Mouse (Mus musculus) embryonic facial prominence, embryonic 12.5 days (tissue): ENCODE data around the gene Tmc7. TPM values are rescaled to one million over a fixed set of nuclear protein-coding genes. Genes with fewer than 3 reads are reported as not detected.

Experiments used
- polyA plus RNA-seq: library from polyadenylated mRNA; unstranded; fragments of >200 nt; fragmentation: Nextera tagmentation; extraction: Ambion mirVana; gene quantifications from 2 replicates; pipeline ENCODE4 v1.2.1, GENCODE M21; 2016

The Tmc7 gene
- polyA plus RNA-seq, 1 experiment from 2014 or later, result 6.2 TPM

Other genes with a start within 250 kb of the Tmc7 start
- 2.5 and 2.8 TPM in 2 replicates for gene Syt17, start 136.5 kb downstream of the Tmc7 start, polyA plus RNA-seq
- gene Itpripl2, start 92.8 kb downstream of the Tmc7 start, polyA plus RNA-seq, result 4.8 and 5.2 TPM in 2 replicates
- gene Coq7, start 51.4 kb downstream of the Tmc7 start, polyA plus RNA-seq, result 87.2 and 90.4 TPM in 2 replicates
- gene Tmc5, start 12.6 kb upstream of the Tmc7 start, polyA plus RNA-seq, result 0.12 and 0.20 TPM in 2 replicates
- gene Gde1, start 121.0 kb upstream of the Tmc7 start, polyA plus RNA-seq, result 79.3 and 80.6 TPM in 2 replicates
- 28.1 and 34.3 TPM in 2 replicates for gene Ccp110, start 127.8 kb upstream of the Tmc7 start, polyA plus RNA-seq
- gene Vps35l, start 155.5 kb upstream of the Tmc7 start, polyA plus RNA-seq, result 76.5 and 81.1 TPM in 2 replicates